Mouse (Mus musculus): ENCODE measurements at regions not wholly inside any gene's neighbourhood (a gene's known extent, or its start where the extent isn't known, plus 50 kb on each side); places are given as distances from the start of the nearest gene placed in this dataset.

DNA sequence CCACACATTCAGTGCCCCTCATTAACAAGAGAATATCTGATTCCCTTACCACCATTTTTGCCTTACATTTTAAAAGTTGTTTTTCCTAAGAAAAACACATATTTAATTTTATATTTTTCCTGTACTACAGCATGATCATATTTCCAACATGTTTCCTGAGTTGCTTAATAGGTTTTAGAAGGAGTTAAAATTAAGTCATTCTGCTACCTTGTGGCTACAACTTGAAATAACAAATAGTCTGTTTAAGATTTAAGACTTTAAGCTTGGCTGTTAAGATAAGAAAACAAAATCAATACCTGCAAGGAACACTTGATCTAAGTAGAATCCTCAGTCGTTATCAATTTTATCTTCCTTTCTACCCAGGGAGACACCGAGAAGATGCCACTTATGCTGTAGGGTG is 117.9 kb upstream of the Itga1 start:
- no peak for DNase-seq

- no peak for DNase-seq
Observed at GRCm38 (mm10) chr13:115211285-115211684, 109.5 kb upstream of the Itga1 start.

GRCm38 (mm10) chr13:115210643-115211208 is 109.0 kb upstream of the Itga1 start:
- DNase-seq = no peak

- DNase-seq = no peak
Observed at GRCm38 (mm10) chr13:115209402-115210192, 107.8 kb upstream of the Itga1 start.

- no peak for DNase-seq
Observed at GRCm38 (mm10) chr13:115206723-115207122, 105.0 kb upstream of the Itga1 start.

- DNase-seq = no peak
Observed at GRCm38 (mm10) chr13:115199166-115199565, 97.4 kb upstream of the Itga1 start.

GRCm38 (mm10) chr13:115188066-115188465 is 86.3 kb upstream of the Itga1 start:
- DNase-seq = no peak

DNA sequence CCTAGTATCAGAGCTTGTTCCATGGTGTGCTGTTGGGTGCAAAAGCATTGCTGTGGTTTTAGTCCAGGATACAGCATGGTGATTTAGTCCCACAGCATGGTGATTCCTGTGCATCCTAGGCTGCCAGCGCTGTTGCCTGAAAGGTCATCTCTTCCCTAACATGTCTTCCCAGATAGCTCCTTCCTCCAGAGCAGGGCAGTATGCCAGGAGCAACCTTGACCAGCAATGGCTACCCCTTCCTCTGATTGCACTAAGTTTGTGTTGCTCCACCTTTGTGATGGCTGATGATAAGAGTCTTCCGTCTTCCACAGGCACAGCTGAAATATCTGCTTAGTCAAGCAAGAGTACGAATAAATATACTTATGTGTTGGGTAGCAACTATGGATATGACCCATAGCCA is 85.6 kb upstream of the Itga1 start:
- DNase-seq = no peak

- DNase-seq = no peak
Observed at GRCm38 (mm10) chr13:115182211-115182870, 80.6 kb upstream of the Itga1 start.

DNA sequence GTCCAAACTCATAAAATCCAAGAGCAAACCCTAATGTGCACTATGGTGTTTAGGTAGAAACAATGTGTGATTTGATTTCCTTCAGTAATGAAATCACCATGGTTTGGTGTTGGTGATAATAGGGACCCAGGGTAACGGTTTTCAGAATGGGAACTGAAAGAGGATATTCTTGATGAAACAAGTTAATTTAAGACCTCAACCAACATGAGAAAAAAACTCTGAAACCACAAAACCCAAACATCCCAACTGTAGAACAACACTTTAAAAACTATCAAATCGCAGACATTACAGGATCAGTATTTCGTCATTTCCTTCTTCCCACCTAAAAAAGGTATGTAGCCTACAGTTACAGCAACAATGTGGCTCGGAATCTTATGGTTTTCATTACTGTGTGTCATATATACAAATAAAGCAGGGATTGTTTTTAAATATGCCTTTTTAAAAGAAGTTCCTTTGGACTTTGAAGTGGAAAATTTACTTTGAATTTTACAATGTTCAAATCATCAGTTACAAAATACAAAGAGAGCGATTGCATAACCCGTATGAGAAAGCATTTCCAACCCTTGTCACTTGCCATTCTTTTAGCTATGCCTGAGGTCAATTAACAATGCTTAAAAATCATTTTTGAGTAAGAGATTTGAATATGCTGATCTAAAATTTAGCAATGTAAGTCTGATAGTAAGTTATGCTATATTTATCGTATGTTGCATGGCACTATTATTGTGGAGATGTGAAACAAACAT is 76.6 kb upstream of the Itga1 start:
- DNase-seq = no peak

GRCm38 (mm10) chr13:115171347-115172062 is 69.7 kb upstream of the Itga1 start:
- no peak for DNase-seq

- DNase-seq = no peak
Observed at GRCm38 (mm10) chr13:115165981-115166380, 64.2 kb upstream of the Itga1 start.

- DNase-seq = no peak
Observed at GRCm38 (mm10) chr13:115162689-115163413, 61.1 kb upstream of the Itga1 start.

DNA sequence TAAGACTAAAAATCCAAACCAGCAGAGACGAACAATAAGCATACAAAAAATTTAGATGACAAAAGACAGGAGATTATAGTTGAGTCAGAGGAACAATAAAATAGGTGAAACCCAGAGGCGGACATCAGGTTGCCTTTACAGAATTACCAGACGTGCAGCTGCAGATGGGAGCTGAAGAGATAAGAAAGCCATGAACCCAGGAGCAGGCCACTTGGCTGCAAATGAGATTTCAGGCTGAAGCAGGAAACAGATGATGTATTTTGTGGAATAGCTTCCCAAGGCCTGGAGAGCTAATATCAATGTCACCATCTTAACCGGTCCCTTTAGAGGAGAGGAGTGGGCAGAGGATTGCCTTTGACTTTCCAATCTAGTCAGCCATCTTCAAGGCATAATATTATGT is 57.6 kb upstream of the Itga1 start:
- DNase-seq = no peak

All from B cell, adult 2 months (primary cell).